Mouse (Mus musculus): ENCODE measurements at regions not wholly inside any gene's neighbourhood (a gene's known extent, or its start where the extent isn't known, plus 50 kb on each side); places are given as distances from the start of the nearest gene placed in this dataset.
"Not testable (repeated sequence)": the region's sequence is repeated elsewhere in the genome, so short reads cannot be mapped to it uniquely, and the experiment has no call there.

GRCm38 (mm10) chr1:96626271-96626670, 245.7 kb downstream of the Slco4c1 start:
- WGBS, result 55% methylated on average over 1 of the region's 1 CpGs
- no peaks in the 10 kb centered on the region for H3K9me3 ChIP-seq (replicated peaks; ENCODE audit: control insufficient read depth, low read length)
- TF ChIP-seq CTCF (IDR thresholded peaks at IDR 0.05; ENCODE audit: low read depth), result no peak
- no peak for TF ChIP-seq EP300 (IDR thresholded peaks at IDR 0.05; ENCODE audit: low read depth)
- ATAC-seq (ENCODE audit: insufficient read depth, low read depth) (no peak), DNase-seq (ENCODE audit: low spot score) (no peak)
- no peaks in the 10 kb centered on the region for H3K27me3 ChIP-seq (ENCODE audit: control insufficient read depth, insufficient read depth, low read length)
- H3K9ac ChIP-seq (replicated peaks; ENCODE audit: low read depth, low read length), result no peak overlapping the region
- H3K4me1 ChIP-seq (ENCODE audit: control insufficient read depth, insufficient read depth), result no peaks in the 10 kb centered on the region
- H3K4me3 ChIP-seq (ENCODE audit: low read depth, low read length), result no peak overlapping the region
- H3K4me2 ChIP-seq (ENCODE audit: low read depth, low read length), result no peak overlapping the region
- H3K27ac ChIP-seq (ENCODE audit: low read depth), result no peak overlapping the region
- no peaks in the 10 kb centered on the region for H3K36me3 ChIP-seq (replicated peaks; ENCODE audit: control insufficient read depth, insufficient read depth, low read length)

DNA sequence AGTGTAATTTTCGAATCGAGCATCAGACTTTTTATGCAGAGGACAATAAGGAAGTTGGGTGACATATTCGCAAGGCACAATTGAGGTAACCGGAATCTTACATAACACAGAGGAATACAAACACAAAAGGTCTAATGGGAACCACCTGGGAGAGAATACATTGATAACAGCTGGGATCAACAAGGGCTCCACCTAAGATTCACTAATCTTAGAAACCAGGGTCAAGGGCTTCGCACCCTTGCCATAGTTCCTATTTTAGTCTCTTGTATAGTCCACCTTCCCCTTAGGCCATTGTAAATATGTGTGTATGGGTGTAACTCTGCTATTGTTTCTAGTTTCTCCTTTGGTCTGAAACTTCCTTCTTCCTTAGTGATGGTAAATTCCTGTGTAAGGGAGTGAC, 246.6 kb downstream of the Slco4c1 start:
- not testable (repeated sequence) for H3K4me1 ChIP-seq (ENCODE audit: control insufficient read depth, insufficient read depth); H3K27ac ChIP-seq (ENCODE audit: low read depth); H3K27me3 ChIP-seq (ENCODE audit: control insufficient read depth, insufficient read depth, low read length); H3K36me3 ChIP-seq (replicated peaks; ENCODE audit: control insufficient read depth, insufficient read depth, low read length); H3K9ac ChIP-seq (replicated peaks; ENCODE audit: low read depth, low read length); H3K4me3 ChIP-seq (ENCODE audit: low read depth, low read length); H3K4me2 ChIP-seq (ENCODE audit: low read depth, low read length); H3K9me3 ChIP-seq (replicated peaks; ENCODE audit: control insufficient read depth, low read length); DNase-seq (ENCODE audit: low spot score); ATAC-seq (ENCODE audit: insufficient read depth, low read depth)
- WGBS, result 69% methylated on average over 5 of the region's 5 CpGs

GRCm38 (mm10) chr1:96596141-96596540, 275.8 kb downstream of the Slco4c1 start:
- H3K9me3 ChIP-seq (replicated peaks; ENCODE audit: control insufficient read depth, low read length), result no peaks in the 10 kb centered on the region
- no peak overlapping the region for H3K4me2 ChIP-seq (ENCODE audit: low read depth, low read length)
- H3K9ac ChIP-seq (replicated peaks; ENCODE audit: low read depth, low read length), result no peak overlapping the region
- H3K36me3 ChIP-seq (replicated peaks; ENCODE audit: control insufficient read depth, insufficient read depth, low read length), result no peaks in the 10 kb centered on the region
- H3K27me3 ChIP-seq (ENCODE audit: control insufficient read depth, insufficient read depth, low read length), result no peaks in the 10 kb centered on the region
- WGBS, result 88% methylated on average over 3 of the region's 3 CpGs
- no peak overlapping the region for H3K27ac ChIP-seq (ENCODE audit: low read depth)
- no peak for DNase-seq (ENCODE audit: low spot score)
- no peak overlapping the region for H3K4me3 ChIP-seq (ENCODE audit: low read depth, low read length)
- no peak for ATAC-seq (ENCODE audit: insufficient read depth, low read depth)
- H3K4me1 ChIP-seq (ENCODE audit: control insufficient read depth, insufficient read depth), result no peaks in the 10 kb centered on the region
- TF ChIP-seq CTCF (IDR thresholded peaks at IDR 0.05; ENCODE audit: low read depth), result no peak
- no peak for TF ChIP-seq EP300 (IDR thresholded peaks at IDR 0.05; ENCODE audit: low read depth)

DNA sequence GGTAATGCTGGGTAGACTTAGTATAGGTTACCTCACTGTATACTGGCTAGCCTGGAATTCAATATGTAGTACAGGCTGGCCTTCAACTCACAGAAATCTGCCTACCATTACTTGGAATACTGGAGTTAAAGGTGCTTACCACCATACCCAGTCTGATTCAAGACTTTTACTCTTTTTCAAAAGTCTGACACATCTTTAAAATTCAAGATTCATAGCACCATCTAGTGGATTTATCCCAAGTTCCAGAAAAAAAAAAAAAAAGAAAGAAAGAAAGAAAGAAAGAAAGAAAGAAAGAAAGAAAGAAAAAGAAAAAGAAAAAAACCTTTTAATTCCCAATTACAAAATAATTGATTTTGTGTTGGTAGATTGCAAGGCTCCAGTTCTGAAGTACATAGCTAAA, 302.7 kb downstream of the Slco4c1 start:
- Histone ChIP-seq H3K9me3 (replicated peaks; ENCODE audit: control insufficient read depth, low read length) (no peaks in the 10 kb centered on the region), H3K36me3 (replicated peaks; ENCODE audit: control insufficient read depth, insufficient read depth, low read length) (no peaks in the 10 kb centered on the region), H3K27ac (ENCODE audit: low read depth) (no peak overlapping the region), H3K9ac (replicated peaks; ENCODE audit: low read depth, low read length) (no peak overlapping the region), H3K4me1 (ENCODE audit: control insufficient read depth, insufficient read depth) (no peaks in the 10 kb centered on the region), H3K4me3 (ENCODE audit: low read depth, low read length) (no peak overlapping the region), H3K27me3 (ENCODE audit: control insufficient read depth, insufficient read depth, low read length) (no peaks in the 10 kb centered on the region), H3K4me2 (ENCODE audit: low read depth, low read length) (no peak overlapping the region)
- no peak for ATAC-seq (ENCODE audit: insufficient read depth, low read depth)
- no peak for DNase-seq (ENCODE audit: low spot score)
- TF ChIP-seq CTCF (IDR thresholded peaks at IDR 0.05; ENCODE audit: low read depth) (no peak), EP300 (IDR thresholded peaks at IDR 0.05; ENCODE audit: low read depth) (no peak)

GRCm38 (mm10) chr1:96563279-96563910, 308.6 kb downstream of the Slco4c1 start:
- 67% methylated on average over 3 of the region's 3 CpGs for WGBS

DNA sequence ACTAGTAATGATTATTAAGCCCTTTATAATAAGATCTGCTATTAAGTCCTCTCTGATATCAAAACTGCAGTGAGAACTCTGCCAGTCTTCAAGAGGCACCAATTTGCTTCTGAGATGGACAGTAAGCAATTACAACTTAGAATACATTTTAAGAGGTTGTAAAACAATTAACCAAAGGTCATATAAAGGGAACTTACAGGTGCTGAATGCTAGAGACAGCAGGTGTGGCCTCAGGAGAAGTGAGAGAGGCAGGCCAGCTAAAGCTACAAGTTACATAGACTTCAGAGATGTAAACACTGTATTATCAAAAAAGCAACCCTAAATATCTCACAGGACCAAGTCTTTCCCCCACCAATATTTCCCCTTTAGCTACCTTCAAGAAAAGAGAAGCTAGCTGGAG, 315.7 kb downstream of the Slco4c1 start:
- DNase-seq (ENCODE audit: low spot score) (no peak), ATAC-seq (ENCODE audit: insufficient read depth, low read depth) (no peak)
- no peak overlapping the region for H3K4me3 ChIP-seq (ENCODE audit: low read depth, low read length)
- no peak overlapping the region for H3K4me2 ChIP-seq (ENCODE audit: low read depth, low read length)
- no peak for TF ChIP-seq CTCF (IDR thresholded peaks at IDR 0.05; ENCODE audit: low read depth)
- TF ChIP-seq EP300 (IDR thresholded peaks at IDR 0.05; ENCODE audit: low read depth), result no peak
- H3K36me3 ChIP-seq (replicated peaks; ENCODE audit: control insufficient read depth, insufficient read depth, low read length), result no peaks in the 10 kb centered on the region
- H3K9ac ChIP-seq (replicated peaks; ENCODE audit: low read depth, low read length), result no peak overlapping the region
- H3K27ac ChIP-seq (ENCODE audit: low read depth), result no peak overlapping the region
- no peaks in the 10 kb centered on the region for H3K9me3 ChIP-seq (replicated peaks; ENCODE audit: control insufficient read depth, low read length)
- no peaks in the 10 kb centered on the region for H3K27me3 ChIP-seq (ENCODE audit: control insufficient read depth, insufficient read depth, low read length)
- H3K4me1 ChIP-seq (ENCODE audit: control insufficient read depth, insufficient read depth), result no peaks in the 10 kb centered on the region

More at GRCm38 (mm10) chr1:96563279-96563910, 308.6 kb downstream of the Slco4c1 start:
- ATAC-seq (ENCODE audit: insufficient read depth, low read depth) (no peak), DNase-seq (ENCODE audit: low spot score) (no peak)
- H3K4me1 ChIP-seq (ENCODE audit: control insufficient read depth, insufficient read depth), result no peaks in the 10 kb centered on the region
- no peaks in the 10 kb centered on the region for H3K36me3 ChIP-seq (replicated peaks; ENCODE audit: control insufficient read depth, insufficient read depth, low read length)
- no peaks in the 10 kb centered on the region for H3K27me3 ChIP-seq (ENCODE audit: control insufficient read depth, insufficient read depth, low read length)
- no peak overlapping the region for H3K9ac ChIP-seq (replicated peaks; ENCODE audit: low read depth, low read length)
- TF ChIP-seq EP300 (IDR thresholded peaks at IDR 0.05; ENCODE audit: low read depth), result no peak
- TF ChIP-seq CTCF (IDR thresholded peaks at IDR 0.05; ENCODE audit: low read depth), result no peak
- H3K9me3 ChIP-seq (replicated peaks; ENCODE audit: control insufficient read depth, low read length), result no peaks in the 10 kb centered on the region
- no peak overlapping the region for H3K27ac ChIP-seq (ENCODE audit: low read depth)
- no peak overlapping the region for H3K4me2 ChIP-seq (ENCODE audit: low read depth, low read length)
- no peak overlapping the region for H3K4me3 ChIP-seq (ENCODE audit: low read depth, low read length)

Data from heart, postnatal 0 days (tissue).